Mouse (Mus musculus): Measurements from ENCODE around the gene Tnfsf15. TPM values are rescaled to one million over a fixed set of nuclear protein-coding genes. Genes with fewer than 3 reads are reported as not detected.

Tnfsf15 gene
- polyA plus RNA-seq, 1 experiment: 0.29 TPM

- Histone ChIP-seq H3K4me3 (no peak overlapping the region), H3K79me2 (ENCODE audit: control insufficient read depth, insufficient read depth) (no peaks in the 10 kb centered on the region), H3K36me3 (ENCODE audit: control insufficient read depth, insufficient read depth) (no peaks in the 10 kb centered on the region), H3ac (ENCODE audit: control insufficient read depth, insufficient read length) (no peak overlapping the region), H3K4me2 (ENCODE audit: low read depth) (no peak overlapping the region), H3K27me3 (ENCODE audit: control insufficient read depth, insufficient read depth, insufficient read length) (no peaks in the 10 kb centered on the region)
- TF ChIP-seq USF1 (IDR thresholded peaks at IDR 0.05; ENCODE audit: low read depth) (no peak), POLR2A (IDR thresholded peaks at IDR 0.05; ENCODE audit: insufficient read length, low read depth) (no peak), POLR2AphosphoS2 (IDR thresholded peaks at IDR 0.05; ENCODE audit: insufficient read length, low read depth) (no peak), SRF (IDR thresholded peaks at IDR 0.05; ENCODE audit: control insufficient read depth, insufficient read length, low read depth) (no peak), MYOD1 (IDR thresholded peaks at IDR 0.05; ENCODE audit: control insufficient read depth in 1 of 3, insufficient read length in 2 of 3, low read depth in 2 of 3) (no peak), CEBPB (IDR thresholded peaks at IDR 0.05; ENCODE audit: insufficient read depth, poor library complexity, severe bottlenecking) (no peak), TCF12 (IDR thresholded peaks at IDR 0.05; ENCODE audit: insufficient read depth, poor library complexity, severe bottlenecking) (no peak)
These were observed 59.7 kb downstream of the Tnfsf15 start for GRCm38 (mm10) chr4:63685253-63685525.

DNA sequence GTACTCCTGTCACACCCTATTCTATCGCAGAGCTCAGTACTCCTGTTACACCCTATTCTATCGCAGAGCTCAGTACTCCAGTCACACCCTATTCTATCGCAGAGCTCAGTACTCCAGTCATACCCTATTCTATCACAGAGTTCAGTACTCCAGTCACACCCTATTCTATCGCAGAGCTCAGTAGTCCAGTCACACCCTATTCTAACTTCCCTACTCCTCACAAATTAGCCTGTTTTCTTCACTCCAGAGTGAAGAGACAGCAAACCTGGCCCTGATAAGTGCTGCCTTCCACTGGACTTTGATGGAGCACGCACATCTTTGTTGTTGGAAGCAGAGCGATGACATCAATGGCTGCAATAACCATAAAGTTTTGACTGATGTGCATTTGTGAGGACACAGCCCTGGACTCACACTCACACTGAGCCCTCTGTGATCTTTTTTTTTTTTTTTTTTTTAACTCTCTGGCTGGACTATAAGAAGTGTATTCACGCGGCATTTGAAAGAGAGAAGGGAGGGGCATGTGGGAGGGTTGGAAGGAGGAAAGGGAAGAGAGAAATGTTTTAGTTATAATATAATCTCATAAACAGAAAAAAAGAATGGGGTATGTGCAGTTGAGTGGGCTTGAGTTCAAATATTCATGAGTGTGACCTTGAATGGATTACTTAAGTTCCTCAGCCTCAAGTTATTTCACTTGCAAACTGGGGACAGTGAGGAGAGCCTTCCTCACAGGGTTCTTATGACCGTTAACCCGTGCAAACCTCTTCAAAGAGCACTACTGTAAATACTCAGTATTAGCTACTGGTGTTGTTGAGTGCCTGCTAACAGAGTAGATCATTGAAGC, 60.3 kb downstream of the Tnfsf15 start:
- TF ChIP-seq REST (IDR thresholded peaks at IDR 0.05; ENCODE audit: insufficient read depth, insufficient read length) (no peak), POLR2AphosphoS2 (IDR thresholded peaks at IDR 0.05; ENCODE audit: insufficient read length, low read depth) (no peak), E2F4 (IDR thresholded peaks at IDR 0.05; ENCODE audit: insufficient read depth) (no peak), POLR2A (IDR thresholded peaks at IDR 0.05; ENCODE audit: insufficient read length, low read depth) (no peak), TCF12 (IDR thresholded peaks at IDR 0.05; ENCODE audit: insufficient read depth, poor library complexity, severe bottlenecking) (no peak), USF1 (IDR thresholded peaks at IDR 0.05; ENCODE audit: low read depth) (no peak), TCF3 (IDR thresholded peaks at IDR 0.05; ENCODE audit: insufficient read length, low read depth) (no peak), SRF (IDR thresholded peaks at IDR 0.05; ENCODE audit: control insufficient read depth, insufficient read length, low read depth) (no peak), CEBPB (IDR thresholded peaks at IDR 0.05; ENCODE audit: insufficient read depth, poor library complexity, severe bottlenecking) (no peak), MAX (IDR thresholded peaks at IDR 0.05; ENCODE audit: low read depth) (no peak), MYOG (IDR thresholded peaks at IDR 0.05; ENCODE audit: control insufficient read depth in 1 of 3, insufficient read depth in 1 of 3, insufficient read length in 2 of 3, low read depth in 2 of 3) (no peak), MYOD1 (IDR thresholded peaks at IDR 0.05; ENCODE audit: control insufficient read depth in 1 of 3, insufficient read length in 2 of 3, low read depth in 2 of 3) (no peak)
- no peak overlapping the region for H3ac ChIP-seq (ENCODE audit: control insufficient read depth, insufficient read length)
- no peaks in the 10 kb centered on the region for H3K27me3 ChIP-seq (ENCODE audit: control insufficient read depth, insufficient read depth, insufficient read length)
- no peak overlapping the region for H3K4me3 ChIP-seq
- no peaks in the 10 kb centered on the region for H3K79me2 ChIP-seq (ENCODE audit: control insufficient read depth, insufficient read depth)
- no peaks in the 10 kb centered on the region for H3K36me3 ChIP-seq (ENCODE audit: control insufficient read depth, insufficient read depth)
- no peak overlapping the region for H3K4me2 ChIP-seq (ENCODE audit: low read depth)

- Histone ChIP-seq H3K4me2 (ENCODE audit: low read depth) (no peak overlapping the region), H3K36me3 (ENCODE audit: control insufficient read depth, insufficient read depth) (no peaks in the 10 kb centered on the region), H3K79me2 (ENCODE audit: control insufficient read depth, insufficient read depth) (no peaks in the 10 kb centered on the region), H3K4me3 (no peak overlapping the region), H3ac (ENCODE audit: control insufficient read depth, insufficient read length) (no peak overlapping the region), H3K27me3 (ENCODE audit: control insufficient read depth, insufficient read depth, insufficient read length) (no peaks in the 10 kb centered on the region)
- TF ChIP-seq TCF3 (IDR thresholded peaks at IDR 0.05; ENCODE audit: insufficient read length, low read depth) (no peak), REST (IDR thresholded peaks at IDR 0.05; ENCODE audit: insufficient read depth, insufficient read length) (no peak), MAX (IDR thresholded peaks at IDR 0.05; ENCODE audit: low read depth) (no peak), MYOG (IDR thresholded peaks at IDR 0.05; ENCODE audit: control insufficient read depth in 1 of 3, insufficient read depth in 1 of 3, insufficient read length in 2 of 3, low read depth in 2 of 3) (no peak), POLR2AphosphoS2 (IDR thresholded peaks at IDR 0.05; ENCODE audit: insufficient read length, low read depth) (no peak), TCF12 (IDR thresholded peaks at IDR 0.05; ENCODE audit: insufficient read depth, poor library complexity, severe bottlenecking) (no peak), POLR2A (IDR thresholded peaks at IDR 0.05; ENCODE audit: insufficient read length, low read depth) (no peak), SRF (IDR thresholded peaks at IDR 0.05; ENCODE audit: control insufficient read depth, insufficient read length, low read depth) (no peak)
These were observed 61.2 kb downstream of the Tnfsf15 start for GRCm38 (mm10) chr4:63683716-63684115.

DNA sequence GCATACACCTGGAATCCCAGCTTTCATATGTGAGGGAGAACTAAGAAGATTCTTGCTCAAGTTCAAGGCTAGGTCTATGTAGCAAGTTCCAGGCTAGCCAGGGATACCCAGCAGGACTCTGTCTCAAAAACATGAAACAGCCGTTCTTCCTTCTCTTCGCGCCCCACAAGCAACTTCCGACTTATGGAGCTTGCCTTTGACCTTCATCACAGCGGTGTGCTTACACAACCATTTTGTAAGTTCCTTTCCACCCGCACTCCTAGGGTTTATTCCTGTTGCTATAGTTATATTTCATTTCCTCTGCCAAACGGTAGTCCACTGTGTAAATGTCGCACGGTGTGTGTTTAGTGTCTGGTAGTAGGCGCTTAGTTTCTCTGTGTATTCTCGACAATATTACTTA, 61.9 kb downstream of the Tnfsf15 start:
- Histone ChIP-seq H3K4me3 (no peak overlapping the region), H3K4me2 (ENCODE audit: low read depth) (no peak overlapping the region), H3K36me3 (ENCODE audit: control insufficient read depth, insufficient read depth) (no peaks in the 10 kb centered on the region), H3K79me2 (ENCODE audit: control insufficient read depth, insufficient read depth) (no peaks in the 10 kb centered on the region), H3K27me3 (ENCODE audit: control insufficient read depth, insufficient read depth, insufficient read length) (no peaks in the 10 kb centered on the region), H3ac (ENCODE audit: control insufficient read depth, insufficient read length) (no peak overlapping the region)
- no peak for TF ChIP-seq REST (IDR thresholded peaks at IDR 0.05; ENCODE audit: insufficient read depth, insufficient read length)
- no peak for TF ChIP-seq TCF3 (IDR thresholded peaks at IDR 0.05; ENCODE audit: insufficient read length, low read depth)
- no peak for TF ChIP-seq MYOG (IDR thresholded peaks at IDR 0.05; ENCODE audit: control insufficient read depth in 1 of 3, insufficient read depth in 1 of 3, insufficient read length in 2 of 3, low read depth in 2 of 3)
- no peak for TF ChIP-seq SRF (IDR thresholded peaks at IDR 0.05; ENCODE audit: control insufficient read depth, insufficient read length, low read depth)
- no peak for TF ChIP-seq MAX (IDR thresholded peaks at IDR 0.05; ENCODE audit: low read depth)
- TF ChIP-seq TCF12 (IDR thresholded peaks at IDR 0.05; ENCODE audit: insufficient read depth, poor library complexity, severe bottlenecking): no peak
- TF ChIP-seq USF1 (IDR thresholded peaks at IDR 0.05; ENCODE audit: low read depth): no peak

DNA sequence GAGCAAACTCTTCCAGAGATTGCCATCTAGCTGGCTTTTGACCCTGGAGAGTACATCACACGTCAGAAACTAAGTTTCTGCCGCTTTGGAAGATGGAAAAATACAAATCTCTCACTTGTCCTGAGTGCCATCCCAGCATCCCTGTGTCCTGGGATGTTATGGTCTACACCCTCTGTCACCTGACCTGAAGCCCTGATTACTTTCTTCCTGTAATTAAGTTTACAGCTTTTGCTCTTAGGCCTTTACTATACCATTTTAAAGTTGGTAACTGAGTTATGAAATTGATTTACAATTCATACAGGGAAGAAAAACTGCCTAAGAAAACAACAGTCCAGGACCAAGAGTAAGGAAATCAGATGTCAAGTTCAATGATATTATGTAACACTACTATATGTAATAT, 62.5 kb downstream of the Tnfsf15 start:
- Histone ChIP-seq H3K36me3 (ENCODE audit: control insufficient read depth, insufficient read depth) (no peaks in the 10 kb centered on the region), H3K79me2 (ENCODE audit: control insufficient read depth, insufficient read depth) (no peaks in the 10 kb centered on the region), H3K27me3 (ENCODE audit: control insufficient read depth, insufficient read depth, insufficient read length) (no peaks in the 10 kb centered on the region), H3ac (ENCODE audit: control insufficient read depth, insufficient read length) (no peak overlapping the region), H3K4me3 (no peak overlapping the region), H3K4me2 (ENCODE audit: low read depth) (no peak overlapping the region)
- no peak for TF ChIP-seq MYOD1 (IDR thresholded peaks at IDR 0.05; ENCODE audit: control insufficient read depth in 1 of 3, insufficient read length in 2 of 3, low read depth in 2 of 3)
- TF ChIP-seq POLR2A (IDR thresholded peaks at IDR 0.05; ENCODE audit: insufficient read length, low read depth): no peak
- TF ChIP-seq REST (IDR thresholded peaks at IDR 0.05; ENCODE audit: insufficient read depth, insufficient read length): no peak
- no peak for TF ChIP-seq E2F4 (IDR thresholded peaks at IDR 0.05; ENCODE audit: insufficient read depth)
- TF ChIP-seq TCF12 (IDR thresholded peaks at IDR 0.05; ENCODE audit: insufficient read depth, poor library complexity, severe bottlenecking): no peak
- TF ChIP-seq USF1 (IDR thresholded peaks at IDR 0.05; ENCODE audit: low read depth): no peak
- TF ChIP-seq MAX (IDR thresholded peaks at IDR 0.05; ENCODE audit: low read depth): no peak
- TF ChIP-seq CEBPB (IDR thresholded peaks at IDR 0.05; ENCODE audit: insufficient read depth, poor library complexity, severe bottlenecking): no peak
- no peak for TF ChIP-seq SRF (IDR thresholded peaks at IDR 0.05; ENCODE audit: control insufficient read depth, insufficient read length, low read depth)
- no peak for TF ChIP-seq MYOG (IDR thresholded peaks at IDR 0.05; ENCODE audit: control insufficient read depth in 1 of 3, insufficient read depth in 1 of 3, insufficient read length in 2 of 3, low read depth in 2 of 3)
- TF ChIP-seq POLR2AphosphoS2 (IDR thresholded peaks at IDR 0.05; ENCODE audit: insufficient read length, low read depth): no peak
- no peak for TF ChIP-seq TCF3 (IDR thresholded peaks at IDR 0.05; ENCODE audit: insufficient read length, low read depth)

All from myocyte (in vitro differentiated cells).